Mouse (Mus musculus): ENCODE data around the gene Kif1a.

DNA sequence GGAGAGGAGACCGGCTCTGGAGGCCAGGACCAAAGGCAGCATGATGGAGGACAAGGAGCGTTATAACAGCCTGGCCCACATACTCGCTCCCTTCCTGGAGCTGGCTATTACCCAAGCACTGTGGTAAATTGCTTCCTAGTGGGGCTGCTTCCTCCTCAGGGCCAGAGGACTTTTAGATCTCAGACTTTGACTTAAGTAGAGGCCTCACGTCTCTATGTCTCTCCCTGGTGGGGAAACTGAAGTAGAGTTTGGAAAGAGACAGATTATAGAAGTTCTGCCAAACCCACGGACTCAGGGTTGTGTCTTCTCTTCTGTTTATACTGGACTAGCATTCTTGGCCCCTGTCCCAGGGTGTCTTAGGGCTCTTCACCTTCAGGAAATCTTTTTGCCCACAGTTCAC, 23.5 kb upstream of the Kif1a start:
- TF ChIP-seq TAL1 (IDR thresholded peaks at IDR 0.05; ENCODE audit: low read length) (no peak), GATA1 (IDR thresholded peaks at IDR 0.05; ENCODE audit: low read length) (no peak)

All from erythroblast, embryonic 14.5 days (primary cell).